Mouse (Mus musculus) spleen, embryonic (tissue): ENCODE measurements around the gene Kmt2c.

Source experiments
- CTCF ChIA-PET: fragments of 350-600 bp; sonication (Branson Sonifier 250); formaldehyde crosslinking; loops from one replicate; lab custom pipeline; 2022; lab: Charles Lee

Gene Kmt2c

GRCm38 (mm10) chr5:25392655-25393054 lies 105.9 kb downstream of the Kmt2c start:
- CTCF ChIA-PET: no interaction called here

GRCm38 (mm10) chr5:25383581-25383980 lies 115.0 kb downstream of the Kmt2c start:
- CTCF ChIA-PET: no interaction called here

GRCm38 (mm10) chr5:25379188-25379587 lies 119.4 kb downstream of the Kmt2c start:
- CTCF ChIA-PET: no interaction called here

- CTCF ChIA-PET: no interaction called here
Observed at GRCm38 (mm10) chr5:25368420-25368819, 130.2 kb downstream of the Kmt2c start.

- CTCF ChIA-PET: no interaction called here
Observed at GRCm38 (mm10) chr5:25367126-25367525, 131.5 kb downstream of the Kmt2c start.

GRCm38 (mm10) chr5:25353509-25353908 lies 145.1 kb downstream of the Kmt2c start:
- CTCF ChIA-PET: interaction anchor here (0.6 kb wide), 1 partner anchor 95 kb away, joined by 3 read pairs; no protein-coding TSS in a partner anchor

GRCm38 (mm10) chr5:25331322-25331721 lies 167.3 kb downstream of the Kmt2c start:
- CTCF ChIA-PET: no interaction called here

- CTCF ChIA-PET: no interaction called here
Observed at GRCm38 (mm10) chr5:25313881-25314280, 184.7 kb downstream of the Kmt2c start.

GRCm38 (mm10) chr5:25310226-25310625 lies 188.4 kb downstream of the Kmt2c start:
- CTCF ChIA-PET: no interaction called here

GRCm38 (mm10) chr5:25296830-25297229 lies 201.8 kb downstream of the Kmt2c start:
- CTCF ChIA-PET: no interaction called here

- CTCF ChIA-PET: no interaction called here
Observed at GRCm38 (mm10) chr5:25283988-25284387, 214.6 kb downstream of the Kmt2c start.

GRCm38 (mm10) chr5:25276365-25276764 lies 222.2 kb downstream of the Kmt2c start:
- CTCF ChIA-PET: no interaction called here

GRCm38 (mm10) chr5:25275629-25276028 lies 223.0 kb downstream of the Kmt2c start:
- CTCF ChIA-PET: interaction anchor here (0.5 kb wide), 1 partner anchor 405 kb away, joined by 3 read pairs; no protein-coding TSS in a partner anchor

GRCm38 (mm10) chr5:25268258-25268888 lies 230.2 kb downstream of the Kmt2c start:
- CTCF ChIA-PET: interaction anchor here (0.6 kb wide), 1 partner anchor 39 kb away, joined by 4 read pairs; no protein-coding TSS in a partner anchor

GRCm38 (mm10) chr5:25262266-25262665 lies 236.3 kb downstream of the Kmt2c start:
- CTCF ChIA-PET: no interaction called here

GRCm38 (mm10) chr5:25261452-25261851 lies 237.1 kb downstream of the Kmt2c start:
- CTCF ChIA-PET: no interaction called here

GRCm38 (mm10) chr5:25256686-25257085 lies 241.9 kb downstream of the Kmt2c start:
- CTCF ChIA-PET: no interaction called here

- CTCF ChIA-PET: no interaction called here
Observed at GRCm38 (mm10) chr5:25254491-25254890, 244.1 kb downstream of the Kmt2c start.

GRCm38 (mm10) chr5:25252825-25253544 lies 245.6 kb downstream of the Kmt2c start:
- CTCF ChIA-PET: no interaction called here

- CTCF ChIA-PET: no interaction called here
Observed at GRCm38 (mm10) chr5:25252423-25252822, 246.2 kb downstream of the Kmt2c start.

- CTCF ChIA-PET: interaction anchor here (0.6 to 1.2 kb wide), 2 partner anchors 23 to 148 kb away, joined by 3 to 5 read pairs; no protein-coding TSS in a partner anchor
Observed at GRCm38 (mm10) chr5:25247036-25247435, 251.5 kb downstream of the Kmt2c start.

- CTCF ChIA-PET: interaction anchor here (1.2 kb wide), 1 partner anchor 22 kb away, joined by 3 read pairs; no protein-coding TSS in a partner anchor
Observed at GRCm38 (mm10) chr5:25246473-25246865, 252.1 kb downstream of the Kmt2c start.
